Mouse (Mus musculus): ENCODE data around the gene Exosc9.

- TF ChIP-seq CTCF (IDR thresholded peaks at IDR 0.05) = no peak
- TF ChIP-seq EP300 (IDR thresholded peaks at IDR 0.05) = no peak
Observed at GRCm38 (mm10) chr3:36569836-36570235, 17.4 kb downstream of the Exosc9 start.

All from lung, postnatal 0 days (tissue).